Mouse (Mus musculus): ENCODE results near the gene Syt17.

DNA sequence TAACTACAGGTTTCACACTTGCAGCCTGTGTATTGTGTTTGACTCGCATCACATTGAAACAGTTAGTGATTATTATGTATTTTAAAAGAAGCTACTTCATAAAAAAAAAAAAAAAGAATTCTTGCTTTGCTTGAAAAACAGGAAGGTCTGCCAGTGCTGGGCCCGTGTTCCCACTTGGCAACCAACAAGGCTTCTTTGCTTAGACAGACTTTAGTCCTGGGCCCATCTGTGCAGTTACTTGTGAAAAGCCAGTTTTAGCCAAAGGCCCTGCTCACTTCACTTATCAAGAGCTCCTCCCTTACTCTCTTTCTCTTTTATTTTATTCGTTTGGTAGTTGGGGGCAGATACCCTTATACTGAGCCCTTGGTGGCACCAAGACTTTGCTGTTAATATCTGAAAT, 36.1 kb downstream of the Syt17 start:
- no peak for TF ChIP-seq CTCF (IDR thresholded peaks at IDR 0.05; ENCODE audit: insufficient read depth, low read depth, low read length)
- no peak for TF ChIP-seq POLR2A (IDR thresholded peaks at IDR 0.05; ENCODE audit: insufficient read depth, low read depth, low read length)
